Mouse (Mus musculus) lung, postnatal 0 days (tissue): ENCODE measurements around the gene B3gntl1. TPM values are rescaled to one million over a fixed set of nuclear protein-coding genes. Genes with fewer than 3 reads are reported as not detected.

Experiments used
- ATAC-seq: fragments of 200-750 bp; cut with Nextera tagmentation; 2 replicates; pipeline ENCODE4 v1.8.0; 2017; ENCODE audit warnings: moderate library complexity
- DNase-seq: peaks from one replicate; pipeline ENCODE4 v3.0.0-alpha.2; 2016; ENCODE audit warnings: low spot score
- H3K27ac ChIP-seq: fragments of 300-500 bp; sonication (generic); 2 replicates; pipeline ENCODE4 v1.5.1; 2014; ENCODE audit warnings: antibody characterized with exemption, mild to moderate bottlenecking, low read length, mixed read lengths
- H3K27me3 ChIP-seq: fragments of 300-500 bp; sonication (generic); replicated peaks from 2 replicates; pipeline ENCODE4 v1.6.1; 2014; ENCODE audit warnings: low read length, mixed read lengths; ENCODE audit not compliant: insufficient read depth
- H3K36me3 ChIP-seq: fragments of 300-500 bp; sonication (generic); 2 replicates; pipeline ENCODE4 v1.6.1; 2014; ENCODE audit warnings: low read length, mixed read lengths; ENCODE audit not compliant: insufficient read depth
- H3K4me1 ChIP-seq: fragments of 300-500 bp; sonication (generic); 2 replicates; pipeline ENCODE4 v1.6.1; 2014; ENCODE audit warnings: antibody characterized with exemption, low read depth, low read length, mixed read lengths; ENCODE audit not compliant: insufficient read depth
- H3K4me2 ChIP-seq: fragments of 300-500 bp; sonication (generic); replicated peaks from 2 replicates; pipeline ENCODE4 v1.6.1; 2014; ENCODE audit warnings: low read depth, mild to moderate bottlenecking, low read length, moderate library complexity, mixed read lengths
- H3K4me3 ChIP-seq: fragments of 300-500 bp; sonication (generic); 2 replicates; pipeline ENCODE4 v1.5.1; 2014; ENCODE audit warnings: low read depth, low read length
- H3K9ac ChIP-seq: fragments of 300-500 bp; sonication (generic); replicated peaks from 2 replicates; pipeline ENCODE4 v1.6.1; 2014; ENCODE audit warnings: low read depth, mild to moderate bottlenecking
- H3K9me3 ChIP-seq: fragments of 300-500 bp; sonication (generic); 2 replicates; pipeline ENCODE4 v1.6.1; 2016; ENCODE audit warnings: low read length, mixed read lengths
- CTCF ChIP-seq: IDR thresholded peaks from 2 replicates; pipeline ENCODE4 v1.5.1; 2016; ENCODE audit warnings: antibody characterized with exemption, mild to moderate bottlenecking
- EP300 ChIP-seq: IDR thresholded peaks from 2 replicates; pipeline ENCODE4 v1.6.1; 2016; ENCODE audit warnings: antibody characterized with exemption, mild to moderate bottlenecking, control low read depth
- WGBS: fragments of 180-500 bp; shearing (Covaris S2); extraction: QIAGEN DNeasy Blood & Tissue Kit; methylation state at CpG from one replicate; pipeline ENCODE4 v1.1.7; 2014; 5-methylcytosine and 5-hydroxymethylcytosine counted together
- polyA plus RNA-seq: library from polyadenylated mRNA; unstranded; fragments of >200 nt; fragmentation: Nextera tagmentation; extraction: Ambion mirVana; gene quantifications from 2 replicates; pipeline ENCODE4 v1.2.1, GENCODE M21; 2015

B3gntl1 gene
- polyA plus RNA-seq, 1 experiment from 2014 or later = 3.4 TPM

DNA sequence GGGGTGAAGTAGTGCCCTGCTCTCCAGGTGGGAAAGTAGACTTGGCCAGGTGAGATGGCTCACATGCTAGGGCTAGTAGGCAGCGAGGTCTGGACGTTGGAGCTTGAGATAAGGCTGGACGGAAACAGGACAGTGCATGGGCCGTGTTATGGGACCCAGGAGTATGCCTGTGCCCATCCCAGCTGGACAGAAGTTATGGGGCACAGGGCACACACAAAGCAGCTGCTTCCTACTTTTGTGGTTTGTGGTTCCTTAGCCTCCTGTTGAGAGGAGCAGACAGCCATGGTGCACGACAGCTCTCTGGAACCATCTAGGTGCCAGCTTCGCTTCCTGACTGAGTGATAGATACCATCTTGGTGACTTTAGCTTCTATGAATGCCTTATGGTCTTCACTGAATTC is 67.3 kb downstream of the B3gntl1 start:
- Histone ChIP-seq H3K27me3 (no peaks in the 10 kb centered on the region), H3K4me2 (no peak overlapping the region), H3K36me3 (peaks cover 9% of the 10 kb centered on the region; the same call in 1 of the 2 replicates), H3K4me1 (no peaks in the 10 kb centered on the region), H3K9ac (no peak overlapping the region), H3K4me3 (no peak overlapping the region), H3K9me3 (no peaks in the 10 kb centered on the region), H3K27ac (no peak overlapping the region)
- TF ChIP-seq CTCF = no peak
- ATAC-seq = no peak
- no peak for DNase-seq
- WGBS = 90% methylated on average over 6 of the region's 6 CpGs

DNA sequence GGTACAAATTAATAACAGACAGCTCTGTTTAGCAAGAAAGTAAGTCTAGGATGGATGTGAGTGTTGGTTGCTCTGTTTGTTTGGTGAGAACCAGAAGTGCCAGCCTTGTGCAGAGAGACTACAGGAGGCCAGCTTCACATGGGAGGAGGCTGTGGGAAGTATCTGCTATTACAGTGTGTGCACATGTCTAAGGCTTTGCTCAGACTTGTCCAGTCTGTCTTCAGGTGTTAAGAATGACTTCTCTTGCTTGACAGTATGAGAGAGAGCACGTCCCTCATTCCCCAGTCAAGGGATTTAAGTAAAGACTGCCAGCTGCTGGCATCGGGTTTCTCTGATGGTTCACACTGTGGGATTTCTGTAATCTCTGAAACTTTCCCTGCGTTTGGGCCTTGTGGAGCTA is 71.5 kb downstream of the B3gntl1 start:
- Histone ChIP-seq H3K27me3 (no peaks in the 10 kb centered on the region), H3K9ac (no peak overlapping the region), H3K4me1 (no peaks in the 10 kb centered on the region), H3K27ac (no peak overlapping the region), H3K36me3 (peaks cover 9% of the 10 kb centered on the region; the same call in 1 of the 2 replicates), H3K4me3 (no peak overlapping the region), H3K4me2 (no peak overlapping the region), H3K9me3 (no peaks in the 10 kb centered on the region)
- no peak for ATAC-seq
- no peak for DNase-seq
- no peak for TF ChIP-seq EP300
- no peak for TF ChIP-seq CTCF
- WGBS = 71% methylated on average over 3 of the region's 3 CpGs

DNA sequence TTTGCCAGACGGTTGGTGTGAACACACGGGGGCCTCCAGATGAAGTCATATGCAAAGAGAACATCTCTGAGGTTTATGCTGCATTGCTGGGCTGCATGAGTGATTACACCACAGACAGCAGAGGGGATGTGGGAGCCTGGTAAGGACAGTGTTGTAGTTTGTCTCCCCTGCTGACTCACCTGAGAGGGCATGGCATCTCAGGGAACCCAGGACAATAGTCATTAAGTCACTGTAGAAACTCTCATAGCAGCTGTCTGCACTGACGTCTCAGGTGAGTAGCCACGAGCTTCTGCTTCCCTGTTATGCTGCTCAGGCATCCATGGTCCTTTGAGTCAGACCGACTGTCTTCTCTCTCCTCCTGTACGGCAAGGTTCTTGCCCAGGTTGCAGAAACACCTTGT is 75.7 kb downstream of the B3gntl1 start:
- H3K27me3 ChIP-seq = no peaks in the 10 kb centered on the region
- H3K9me3 ChIP-seq = no peaks in the 10 kb centered on the region
- ATAC-seq = no peak
- H3K4me3 ChIP-seq = no peak overlapping the region
- TF ChIP-seq EP300 (no peak), CTCF (no peak)
- DNase-seq = no peak
- H3K4me1 ChIP-seq = no peaks in the 10 kb centered on the region
- 85% methylated on average over 6 of the region's 6 CpGs for WGBS
- peaks cover 19% of the 10 kb centered on the region; the same call in 1 of the 2 replicates for H3K36me3 ChIP-seq
- H3K27ac ChIP-seq = no peak overlapping the region
- H3K4me2 ChIP-seq = no peak overlapping the region
- no peak overlapping the region for H3K9ac ChIP-seq

DNA sequence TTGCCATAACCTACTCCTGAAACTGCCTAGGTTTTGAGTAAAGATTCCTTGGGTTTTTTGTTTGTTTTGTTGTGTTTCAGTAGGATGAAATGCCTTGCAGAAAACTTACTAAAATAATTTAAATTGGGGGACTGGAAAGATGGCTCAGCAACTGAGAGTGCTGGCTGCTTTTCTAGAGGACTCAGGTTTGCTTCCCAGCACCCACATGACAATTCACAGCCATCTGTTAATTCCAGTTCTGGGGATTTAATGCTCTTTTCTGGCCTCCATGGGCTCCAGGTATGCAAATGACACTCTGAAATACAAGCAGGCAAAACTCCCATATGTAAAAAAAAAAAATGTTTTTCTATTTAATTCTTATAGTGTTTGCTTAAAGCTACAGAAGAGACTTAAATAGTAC is 91.1 kb downstream of the B3gntl1 start:
- Histone ChIP-seq H3K36me3 (no peaks in the 10 kb centered on the region), H3K27me3 (no peaks in the 10 kb centered on the region), H3K9ac (no peak overlapping the region), H3K4me3 (no peak overlapping the region), H3K27ac (no peak overlapping the region), H3K9me3 (no peaks in the 10 kb centered on the region), H3K4me1 (no peaks in the 10 kb centered on the region), H3K4me2 (no peak overlapping the region)
- no peak for DNase-seq
- no peak for ATAC-seq
- TF ChIP-seq EP300 = no peak
- TF ChIP-seq CTCF = no peak

Other genes starting within 250 kb of the B3gntl1 start
- 0.81 and 1.3 TPM in 2 replicates for gene Fn3k, start 238.2 kb downstream of the B3gntl1 start, polyA plus RNA-seq
- gene Tbcd, start 221.2 kb downstream of the B3gntl1 start, polyA plus RNA-seq = 21.5 and 24.4 TPM in 2 replicates
- 0.63 and 1.0 TPM in 2 replicates for gene Zfp750, start 153.8 kb downstream of the B3gntl1 start, polyA plus RNA-seq
- gene Metrnl, start 28.4 kb upstream of the B3gntl1 start, polyA plus RNA-seq = 22.3 and 23.6 TPM in 2 replicates
- gene Ptchd3, start 157.1 kb upstream of the B3gntl1 start, polyA plus RNA-seq = 0.06 TPM in 1 of 2 replicates, not detected in the other